Mouse (Mus musculus) heart, adult 8-10 months (tissue): ENCODE measurements around the gene Zfp1. TPM values are rescaled to one million over a fixed set of nuclear protein-coding genes. Genes with fewer than 3 reads are reported as not detected.

Source experiments
- DNase-seq: peaks from one replicate; pipeline ENCODE4 v3.0.0; 2022; ENCODE audit warnings: low spot score
- total RNA-seq, 4 experiments: library from RNA; stranded (reverse); gene quantifications; 2 replicates each; pipeline ENCODE4 v1.2.4; 2022

Gene Zfp1
- total RNA-seq, 4 experiments from 2014 or later = 5.6 to 8.6 (median 8.1) TPM

DNA sequence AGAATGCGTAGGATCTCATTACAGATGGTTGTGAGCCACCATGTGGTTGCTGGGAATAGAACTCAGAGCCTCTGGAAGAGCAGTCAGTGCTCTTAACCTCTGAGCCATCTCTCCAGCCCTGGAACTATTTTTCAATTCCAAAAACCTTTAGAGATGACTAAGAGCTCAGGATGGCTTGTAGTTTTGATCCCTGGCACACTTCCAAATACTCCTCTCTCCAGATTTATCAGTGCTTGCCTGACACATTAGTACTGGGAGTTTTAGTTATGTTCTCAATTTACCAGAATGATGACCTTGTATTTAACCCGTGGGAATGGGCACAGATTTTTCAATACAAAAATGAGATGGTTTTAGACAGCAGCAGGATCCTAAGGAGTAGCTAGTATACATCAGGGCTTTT is 23.6 kb downstream of the Zfp1 start:
- no peak for DNase-seq

DNA sequence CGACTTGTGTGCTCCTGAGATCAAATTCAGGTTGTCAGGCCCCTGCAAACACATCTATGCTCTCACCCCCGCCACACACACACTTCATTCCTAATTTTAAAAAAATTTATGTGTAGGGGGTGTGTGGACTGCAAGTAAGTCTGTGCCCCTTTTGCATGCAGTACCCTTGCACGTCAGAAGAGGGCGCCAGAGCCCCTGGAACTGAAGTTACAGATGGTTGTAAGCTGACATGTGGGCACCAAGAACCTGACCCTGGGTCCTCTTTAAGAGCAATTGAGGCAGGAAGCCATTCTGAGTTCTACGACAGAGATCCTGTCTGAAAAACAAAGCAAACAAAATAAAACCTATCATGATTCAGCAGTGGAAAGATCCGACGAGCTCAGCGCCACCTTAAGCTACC is 33.0 kb downstream of the Zfp1 start:
- DNase-seq = no peak

- DNase-seq = peak; percentile 82
Observed at GRCm38 (mm10) chr8:111678111-111678510, 34.9 kb downstream of the Zfp1 start.

- DNase-seq = no peak
Observed at GRCm38 (mm10) chr8:111678848-111679247, 35.6 kb downstream of the Zfp1 start.

GRCm38 (mm10) chr8:111680423-111681028 is 37.3 kb downstream of the Zfp1 start:
- DNase-seq = no peak

DNA sequence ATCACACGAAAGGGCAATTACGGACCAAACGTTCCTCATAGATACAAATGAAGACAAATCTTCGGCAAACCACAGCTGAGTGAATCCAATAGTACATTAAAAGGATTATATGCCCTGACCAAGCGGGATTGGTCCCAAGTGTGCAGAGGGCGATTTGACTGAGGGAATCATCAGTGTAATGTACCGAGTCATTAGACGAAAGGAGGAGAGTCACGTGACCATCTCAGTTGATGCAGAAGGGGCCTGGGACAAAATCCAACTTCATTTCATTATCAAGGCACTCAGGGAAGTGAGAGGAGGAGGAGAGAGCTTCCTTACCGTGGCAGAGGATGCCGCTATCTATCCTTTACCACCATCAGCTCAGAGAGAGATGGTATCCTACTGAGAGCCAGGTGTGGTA is 38.0 kb downstream of the Zfp1 start:
- no peak for DNase-seq

- no peak for DNase-seq
Observed at GRCm38 (mm10) chr8:111682521-111682920, 39.3 kb downstream of the Zfp1 start.

GRCm38 (mm10) chr8:111686881-111687280 is 43.7 kb downstream of the Zfp1 start:
- no peak for DNase-seq

DNA sequence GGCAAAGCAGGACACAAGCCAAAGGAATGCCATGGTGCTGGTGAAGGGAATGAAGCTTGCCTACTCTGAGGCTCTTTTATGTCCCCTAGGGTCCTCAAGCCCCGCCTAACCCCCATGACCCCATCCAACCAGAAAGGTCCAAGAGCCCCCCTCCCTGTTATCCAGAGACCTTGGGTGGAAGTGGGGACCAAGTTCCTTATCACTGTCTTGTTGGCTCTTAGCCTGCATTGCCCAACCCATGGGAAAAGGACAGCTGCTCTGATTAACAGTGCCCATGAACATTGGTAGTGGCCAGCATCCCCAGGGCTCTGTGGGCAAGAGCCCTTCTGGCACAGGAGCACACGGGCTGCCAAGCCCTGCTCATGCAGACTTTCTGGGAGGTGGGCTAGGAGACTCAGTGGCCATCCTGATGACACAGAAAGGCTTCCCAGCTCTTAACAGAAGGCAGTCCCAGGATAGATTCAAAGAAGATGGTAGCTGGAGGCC is 47.8 kb downstream of the Zfp1 start, which contains the start of gene Ctrb1:
Gene Ctrb1 (minus strand): TSS at position 51 of the 486 bp plus-strand sequence.
- DNase-seq = no peak

GRCm38 (mm10) chr8:111693261-111693741 is 50.1 kb downstream of the Zfp1 start:
- DNase-seq = no peak

DNA sequence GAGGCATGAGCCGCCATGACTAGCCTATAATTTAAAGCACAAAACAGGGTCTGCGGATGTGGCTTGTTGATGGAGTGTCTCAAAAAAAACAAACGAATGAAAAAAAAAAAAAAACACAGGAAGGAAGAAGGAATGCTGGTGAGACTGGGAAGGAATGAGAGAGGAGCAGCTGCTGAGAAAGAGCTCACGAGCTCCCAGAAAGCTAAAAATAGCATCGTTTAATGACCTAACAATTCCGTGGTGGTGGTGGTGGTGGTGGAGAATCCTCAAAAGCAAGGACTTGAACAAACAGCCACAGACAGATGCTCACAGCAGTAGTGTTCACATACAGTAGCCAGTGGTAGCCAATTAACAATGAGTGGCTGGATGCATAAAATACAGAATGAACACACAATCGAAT is 52.2 kb downstream of the Zfp1 start:
- DNase-seq = no peak

GRCm38 (mm10) chr8:111697655-111698054 is 54.5 kb downstream of the Zfp1 start:
- DNase-seq = no peak

- DNase-seq = no peak
Observed at GRCm38 (mm10) chr8:111699035-111699434, 55.8 kb downstream of the Zfp1 start.

- no peak for DNase-seq
Observed at GRCm38 (mm10) chr8:111700201-111700600, 57.0 kb downstream of the Zfp1 start.

GRCm38 (mm10) chr8:111700740-111701139 is 57.5 kb downstream of the Zfp1 start:
- no peak for DNase-seq

DNA sequence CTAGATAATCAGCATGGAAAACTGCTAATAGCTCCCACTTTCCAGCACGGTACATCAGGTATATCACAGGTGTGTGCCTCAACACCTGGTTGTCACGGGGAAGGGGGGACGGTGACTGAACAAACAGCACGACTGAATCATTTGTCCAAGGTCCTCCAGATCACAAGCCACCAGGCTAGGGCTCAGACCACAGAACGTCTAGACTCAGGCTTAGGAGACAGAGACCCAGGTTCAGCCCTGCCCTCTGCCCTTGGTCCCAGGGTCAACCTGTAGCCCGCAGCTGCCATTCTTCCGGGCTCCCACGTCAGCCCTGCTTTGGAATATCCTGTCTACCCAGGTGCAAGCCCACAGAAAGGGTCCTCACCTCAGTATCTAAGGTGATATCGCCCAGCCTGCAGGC is 58.2 kb downstream of the Zfp1 start:
- DNase-seq = no peak

DNA sequence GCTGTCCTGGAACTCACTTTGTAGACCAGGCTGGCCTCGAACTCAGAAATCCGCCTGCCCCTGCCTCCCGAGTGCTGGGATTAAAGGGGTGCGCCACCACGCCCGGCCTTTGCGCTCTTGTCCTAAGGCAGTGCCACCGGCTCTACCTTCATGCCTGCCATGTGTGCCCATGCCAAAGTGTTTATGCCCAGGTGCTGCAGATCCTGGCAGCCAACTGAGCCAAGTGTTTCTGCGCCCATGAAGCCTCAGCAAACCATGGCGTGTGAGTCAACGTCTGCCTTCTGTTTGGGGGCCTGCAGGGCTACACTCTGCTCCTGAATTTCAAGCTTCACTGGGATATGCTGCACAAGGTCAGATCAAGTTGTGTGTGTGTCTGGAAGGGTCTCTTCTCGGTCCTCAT is 61.4 kb downstream of the Zfp1 start:
- DNase-seq = no peak

GRCm38 (mm10) chr8:111705222-111705621 is 62.0 kb downstream of the Zfp1 start:
- no peak for DNase-seq

DNA sequence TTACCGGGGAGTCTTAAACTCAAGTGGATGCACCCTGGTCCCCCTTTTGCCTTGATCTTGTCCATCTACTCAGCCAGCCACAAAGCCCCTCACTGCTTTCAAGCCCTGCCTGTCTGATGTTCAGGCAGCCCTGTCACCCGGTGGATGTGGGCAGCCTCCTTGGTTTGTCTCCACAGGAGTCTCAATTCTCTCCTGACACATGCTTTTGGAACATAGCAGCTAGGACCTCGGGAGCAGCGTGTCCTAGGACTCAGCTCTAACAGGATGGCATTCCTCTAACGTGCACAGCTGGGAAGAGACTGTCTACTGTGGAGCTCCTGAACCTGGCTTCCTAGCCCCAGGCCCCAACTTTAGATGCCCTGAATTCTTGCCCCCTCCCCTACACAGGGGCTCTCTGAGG is 62.5 kb downstream of the Zfp1 start:
- no peak for DNase-seq

DNA sequence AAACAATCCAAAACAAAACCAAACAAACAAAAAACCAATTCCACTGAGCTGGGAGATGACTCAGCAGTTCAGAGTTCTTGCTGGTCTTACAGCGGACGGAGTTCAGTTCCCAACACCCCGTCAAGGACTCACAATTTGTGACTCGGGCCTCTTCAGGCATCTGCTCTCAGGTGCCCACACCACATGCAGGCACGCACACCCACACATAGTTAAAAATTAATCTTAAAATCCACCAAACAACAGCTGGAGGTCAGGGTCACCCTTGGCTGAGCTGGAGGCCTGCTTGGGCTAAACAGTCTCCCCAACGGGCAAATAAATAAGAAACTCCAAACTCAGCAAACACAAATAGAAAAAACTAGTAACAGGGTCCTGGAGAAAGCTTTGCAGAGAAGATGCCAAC is 65.1 kb downstream of the Zfp1 start:
- DNase-seq = no peak

- no peak for DNase-seq
Observed at GRCm38 (mm10) chr8:111709223-111709622, 66.0 kb downstream of the Zfp1 start.

GRCm38 (mm10) chr8:111710777-111711485 is 67.7 kb downstream of the Zfp1 start:
- no peak for DNase-seq

DNA sequence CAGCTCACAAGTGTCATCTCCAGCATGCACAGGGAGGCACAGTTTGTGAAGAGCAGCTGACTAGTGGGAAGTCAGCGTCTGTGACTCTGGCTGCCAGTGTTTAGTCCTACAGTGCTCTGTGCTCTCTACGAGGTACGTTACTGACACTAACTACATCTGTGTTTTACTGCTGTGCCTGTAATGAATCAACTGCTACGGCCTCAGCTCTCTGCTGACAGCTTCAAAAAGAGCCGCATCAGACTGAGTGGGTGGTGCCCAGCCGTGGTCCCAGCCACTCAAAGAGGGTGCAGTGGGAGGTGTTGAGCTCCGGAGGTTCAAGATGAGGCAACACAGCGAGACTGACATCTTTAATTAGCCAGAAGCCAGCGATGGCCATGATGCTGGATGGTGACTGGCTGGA is 68.9 kb downstream of the Zfp1 start:
- no peak for DNase-seq
